Mouse (Mus musculus) heart, embryonic 14.5 days (tissue): ENCODE measurements around the gene Metrnl. TPM values are rescaled to one million over a fixed set of nuclear protein-coding genes. Genes with fewer than 3 reads are reported as not detected.

ENCODE experiments used
- ATAC-seq: fragments of 200-750 bp; cut with Nextera tagmentation; 2 replicates; pipeline ENCODE4 v1.8.0; 2017; ENCODE audit warnings: low read depth, moderate TSS enrichment; ENCODE audit not compliant: insufficient number of reproducible peaks, insufficient read depth, low FRiP score
- H3K27ac ChIP-seq, 2 experiments: fragments of 200-500 bp in 1 of 2; fragments of 300-500 bp in 1 of 2; sonication (generic) in 1 of 2; replicated peaks in 1 of 2; 2 replicates each; pipeline ENCODE4 v1.5.1; 2012 to 2014; ENCODE audit warnings: low read depth in 2 of 2, low read length in 2 of 2, control low read depth in 1 of 2, mild to moderate bottlenecking in 1 of 2, mixed read lengths in 1 of 2; ENCODE audit not compliant: control insufficient read depth in 1 of 2, insufficient read depth in 1 of 2
- H3K27me3 ChIP-seq: fragments of 300-500 bp; sonication (generic); 2 replicates; pipeline ENCODE4 v1.6.1; 2014; ENCODE audit warnings: mild to moderate bottlenecking, low read length, control low read depth; ENCODE audit not compliant: control insufficient read depth, insufficient read depth
- H3K36me3 ChIP-seq: fragments of 300-500 bp; sonication (generic); 2 replicates; pipeline ENCODE4 v1.6.1; 2014; ENCODE audit warnings: mild to moderate bottlenecking, control low read depth, low read length, mixed read lengths; ENCODE audit not compliant: control insufficient read depth, insufficient read depth
- H3K4me1 ChIP-seq, 2 experiments: fragments of 200-500 bp in 1 of 2; fragments of 300-500 bp in 1 of 2; sonication (generic) in 1 of 2; 2 replicates each; pipeline ENCODE4 v1.6.1; 2012 to 2014; ENCODE audit warnings: low read length in 2 of 2, control low read depth in 1 of 2, mixed read lengths in 1 of 2; ENCODE audit not compliant: control insufficient read depth in 2 of 2, insufficient read depth in 2 of 2
- H3K4me2 ChIP-seq: fragments of 300-500 bp; sonication (generic); 2 replicates; pipeline ENCODE4 v1.6.1; 2014; ENCODE audit warnings: mild to moderate bottlenecking, low read length
- H3K4me3 ChIP-seq, 2 experiments: fragments of 200-500 bp in 1 of 2; fragments of 300-500 bp in 1 of 2; sonication (generic) in 1 of 2; 2 replicates each; pipeline ENCODE4 v1.5.1; 2012 to 2014; ENCODE audit warnings: low read length in 2 of 2, mild to moderate bottlenecking in 2 of 2, control low read depth in 1 of 2, low read depth in 1 of 2, moderate library complexity in 1 of 2; ENCODE audit not compliant: control insufficient read depth in 1 of 2, insufficient read depth in 1 of 2
- H3K9ac ChIP-seq: fragments of 300-500 bp; sonication (generic); 2 replicates; pipeline ENCODE4 v1.6.1; 2014; ENCODE audit warnings: mild to moderate bottlenecking, low read length
- H3K9me3 ChIP-seq: fragments of 300-500 bp; sonication (generic); 2 replicates; pipeline ENCODE4 v1.6.1; 2016; ENCODE audit warnings: low read length, control low read depth; ENCODE audit not compliant: control insufficient read depth
- WGBS: fragments of 180-500 bp; shearing (Covaris S2); extraction: QIAGEN DNeasy Blood & Tissue Kit; methylation state at CpG from one replicate; pipeline ENCODE4 v1.1.7; 2014; 5-methylcytosine and 5-hydroxymethylcytosine counted together
- polyA plus RNA-seq: library from polyadenylated mRNA; unstranded; fragments of >200 nt; fragmentation: Nextera tagmentation; extraction: Ambion mirVana; gene quantifications from 2 replicates; pipeline ENCODE4 v1.2.1, GENCODE M21; 2014

Gene Metrnl
- polyA plus RNA-seq, 1 experiment from 2014 or later = 18.1 TPM

DNA sequence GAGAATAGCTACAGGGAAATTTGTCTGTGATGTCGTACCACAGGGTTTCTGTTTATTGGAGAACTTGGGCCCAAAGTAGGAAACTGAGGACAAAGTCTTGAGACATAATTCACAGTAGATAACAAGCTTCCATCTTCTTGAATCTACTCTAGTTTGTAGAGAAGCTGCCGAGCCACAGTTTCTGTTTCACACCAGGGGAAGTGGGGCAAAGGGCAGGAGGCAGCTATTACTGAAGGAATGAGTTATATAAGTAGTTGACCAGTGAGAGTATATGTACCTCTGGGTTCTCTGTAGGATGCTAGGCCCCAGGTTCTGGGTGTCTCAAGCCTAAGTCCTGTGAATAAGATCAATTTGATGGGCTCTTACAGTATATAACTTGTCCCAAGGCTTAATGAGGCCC lies 12.2 kb downstream of the Metrnl start:
- no peak overlapping the region for H3K4me3 ChIP-seq
- H3K36me3 ChIP-seq = peaks cover 30% of the 10 kb centered on the region
- H3K4me2 ChIP-seq = no peak overlapping the region
- no peaks in the 10 kb centered on the region for H3K4me1 ChIP-seq
- no peak overlapping the region for H3K9ac ChIP-seq
- no peaks in the 10 kb centered on the region for H3K9me3 ChIP-seq
- no peaks in the 10 kb centered on the region for H3K27me3 ChIP-seq
- WGBS = 80% methylated on average over 2 of the region's 2 CpGs
- no peak for ATAC-seq
- H3K27ac ChIP-seq = no peak overlapping the region

DNA sequence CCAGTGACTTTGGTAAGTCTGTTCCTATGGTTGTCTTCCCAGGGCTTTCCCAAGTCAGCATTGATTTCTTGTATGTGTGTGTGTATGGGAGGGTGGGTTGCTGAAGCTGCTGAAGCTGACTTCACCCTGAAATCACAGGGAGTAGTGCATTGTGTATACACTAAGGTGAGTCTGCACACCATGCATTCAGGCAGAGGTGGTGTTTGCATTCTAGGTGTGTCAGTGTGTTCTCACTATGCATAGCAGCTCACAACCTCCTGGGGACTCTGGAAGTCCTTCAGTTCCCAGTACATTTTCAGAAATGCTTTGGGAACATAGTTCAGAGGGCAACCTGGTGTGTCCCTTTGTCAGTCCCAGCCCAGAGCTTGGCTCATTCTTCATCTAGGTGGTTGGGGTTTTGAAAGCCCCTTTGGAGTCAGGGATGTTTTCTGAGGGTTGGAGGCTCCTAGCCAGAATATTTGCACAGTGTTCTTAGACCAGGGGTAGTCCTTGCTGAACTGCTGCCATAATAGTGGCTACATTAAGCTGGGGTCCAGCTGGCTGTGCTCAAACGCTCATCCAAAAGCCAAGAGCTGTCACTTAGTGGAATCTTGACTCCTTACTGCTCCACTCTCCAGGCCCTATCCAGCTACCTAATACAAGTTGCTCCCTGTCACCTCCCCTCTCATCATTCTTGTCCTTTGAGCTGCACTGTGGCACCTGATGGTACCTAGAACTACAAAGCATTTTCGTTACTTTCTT lies 13.6 kb downstream of the Metrnl start:
- H3K4me1 ChIP-seq = no peaks in the 10 kb centered on the region
- H3K4me2 ChIP-seq = no peak overlapping the region
- no peak for ATAC-seq
- no peaks in the 10 kb centered on the region for H3K9me3 ChIP-seq
- WGBS = 81% methylated on average over 2 of the region's 2 CpGs
- no peak overlapping the region for H3K9ac ChIP-seq
- H3K27ac ChIP-seq = no peak overlapping the region
- H3K27me3 ChIP-seq = no peaks in the 10 kb centered on the region
- H3K4me3 ChIP-seq = no peak overlapping the region
- H3K36me3 ChIP-seq = peaks cover 30% of the 10 kb centered on the region

DNA sequence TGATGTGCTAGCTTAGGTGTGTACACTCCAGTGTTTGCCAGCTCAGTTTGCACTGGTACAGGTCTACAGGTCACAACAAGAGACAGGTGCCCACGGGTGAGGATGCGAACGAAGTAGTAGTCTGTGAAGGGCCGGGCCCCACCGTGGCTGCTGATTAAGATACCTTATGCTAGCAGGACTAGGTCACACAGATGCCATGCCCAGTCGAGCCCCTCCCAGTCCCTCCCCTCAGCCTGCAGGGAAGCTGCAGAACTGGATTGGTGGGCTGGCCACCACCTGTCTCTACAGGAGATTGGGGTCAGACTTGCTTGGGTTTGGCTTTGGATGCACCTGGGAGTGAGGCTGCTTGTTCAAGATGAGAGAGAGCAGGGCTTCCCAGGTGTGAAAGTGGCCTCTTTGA lies 16.4 kb downstream of the Metrnl start:
- H3K27me3 ChIP-seq = no peaks in the 10 kb centered on the region
- H3K9me3 ChIP-seq = no peaks in the 10 kb centered on the region
- no peak overlapping the region for H3K27ac ChIP-seq
- no peak overlapping the region for H3K4me2 ChIP-seq
- WGBS = 53% methylated on average over 6 of the region's 6 CpGs
- H3K36me3 ChIP-seq = peaks cover 30% of the 10 kb centered on the region
- H3K4me1 ChIP-seq = no peaks in the 10 kb centered on the region
- no peak overlapping the region for H3K4me3 ChIP-seq
- ATAC-seq = no peak
- H3K9ac ChIP-seq = no peak overlapping the region

DNA sequence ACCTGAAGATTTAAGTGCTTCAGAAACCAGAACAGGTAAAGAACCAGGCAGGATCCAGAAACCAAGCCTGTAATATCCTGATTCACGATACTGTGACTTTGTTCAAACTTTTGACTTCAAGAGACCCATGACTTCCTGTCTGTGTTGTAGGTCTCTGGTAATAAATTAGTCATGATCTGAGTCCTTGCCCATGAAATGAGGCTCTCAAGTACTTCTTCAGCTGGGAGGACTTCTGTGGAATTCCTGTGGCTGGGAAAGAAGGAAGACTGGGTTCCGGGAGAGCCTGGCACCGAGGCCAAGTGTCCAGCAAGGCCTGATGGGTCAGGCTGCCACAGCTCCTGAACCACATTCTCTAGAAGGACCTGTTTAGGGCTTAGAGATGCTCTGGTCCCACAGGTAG lies 19.4 kb downstream of the Metrnl start:
- Histone ChIP-seq H3K9ac (no peak overlapping the region), H3K4me1 (no peaks in the 10 kb centered on the region), H3K9me3 (no peaks in the 10 kb centered on the region), H3K27me3 (no peaks in the 10 kb centered on the region), H3K27ac (no peak overlapping the region), H3K4me2 (no peak overlapping the region), H3K4me3 (no peak overlapping the region), H3K36me3 (peaks cover 18% of the 10 kb centered on the region)
- 85% methylated on average over 3 of the region's 3 CpGs for WGBS
- ATAC-seq = no peak

DNA sequence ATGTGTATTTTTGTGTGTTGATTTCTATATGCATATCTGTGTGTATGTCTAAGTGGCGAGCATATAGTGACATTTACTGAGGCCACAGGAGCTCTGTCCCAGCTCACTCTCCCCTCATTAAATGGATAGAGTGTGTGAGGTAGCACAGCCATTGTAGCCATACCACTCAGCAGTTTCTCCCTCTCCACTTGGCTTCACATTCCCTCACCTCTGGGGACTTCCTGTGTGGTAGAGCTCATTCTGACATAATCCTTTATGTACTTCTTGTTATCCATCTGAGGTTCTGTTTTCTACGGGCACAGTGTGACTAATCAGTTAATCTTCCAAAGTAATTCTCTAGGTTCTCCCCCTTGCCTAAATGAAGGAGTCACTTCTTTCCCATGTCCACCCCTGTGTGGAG lies 21.1 kb downstream of the Metrnl start:
- no peak overlapping the region for H3K9ac ChIP-seq
- no peak overlapping the region for H3K4me3 ChIP-seq
- no peak overlapping the region for H3K4me2 ChIP-seq
- H3K36me3 ChIP-seq = peaks cover 3% of the 10 kb centered on the region; the same call in 1 of the 2 replicates
- no peak for ATAC-seq
- WGBS = 68% methylated on average over 2 of the region's 2 CpGs
- H3K9me3 ChIP-seq = no peaks in the 10 kb centered on the region
- no peaks in the 10 kb centered on the region for H3K4me1 ChIP-seq
- H3K27ac ChIP-seq = no peak overlapping the region
- H3K27me3 ChIP-seq = no peaks in the 10 kb centered on the region

DNA sequence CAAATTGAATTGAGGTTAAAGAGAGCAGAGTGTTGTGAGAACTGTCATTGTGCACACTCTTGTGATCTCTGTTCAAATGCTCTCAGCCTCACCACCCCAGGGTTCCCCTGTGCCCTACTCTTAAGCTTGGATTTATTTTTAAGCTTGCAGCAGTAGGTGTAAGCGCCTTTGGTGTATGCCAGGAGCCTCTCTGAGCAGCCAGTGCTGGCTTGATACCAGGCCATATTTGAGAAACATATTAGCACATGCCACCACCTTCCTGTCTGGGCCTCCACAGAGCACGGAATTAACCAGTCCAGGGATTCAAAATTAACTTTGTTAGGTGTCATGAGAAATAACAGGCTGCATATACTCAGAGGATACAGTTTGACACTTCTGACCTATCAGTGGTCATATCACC lies 25.3 kb downstream of the Metrnl start:
- Histone ChIP-seq H3K27me3 (no peaks in the 10 kb centered on the region), H3K27ac (no peak overlapping the region), H3K4me1 (no peaks in the 10 kb centered on the region), H3K4me2 (no peak overlapping the region), H3K9ac (no peak overlapping the region), H3K4me3 (no peak overlapping the region), H3K36me3 (no peaks in the 10 kb centered on the region), H3K9me3 (no peaks in the 10 kb centered on the region)
- no peak for ATAC-seq
- whole genome bisulfite sequencing = 71% methylated on average over 2 of the region's 2 CpGs

DNA sequence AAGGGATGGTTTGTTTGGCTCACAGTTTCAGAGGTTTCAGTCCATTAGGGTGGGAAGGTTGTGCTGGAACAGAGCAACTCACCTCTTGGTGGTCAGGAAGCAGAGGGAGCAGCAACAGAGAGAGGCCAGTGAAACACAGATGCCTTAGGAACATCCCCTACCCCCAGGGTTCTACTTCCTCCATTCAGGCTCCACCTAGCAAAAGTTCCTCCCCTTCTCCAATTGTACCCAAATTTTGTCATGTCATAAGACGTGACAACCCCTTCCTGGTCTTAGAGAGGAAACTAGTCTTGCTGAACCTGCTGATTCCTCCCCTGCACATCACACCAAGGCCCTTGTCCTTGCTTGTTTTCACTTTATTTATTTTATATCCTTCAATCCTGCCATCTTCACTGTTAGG lies 32.8 kb downstream of the Metrnl start:
- Histone ChIP-seq H3K4me1 (no peaks in the 10 kb centered on the region), H3K9ac (no peak overlapping the region), H3K36me3 (no peaks in the 10 kb centered on the region), H3K27ac (no peak overlapping the region), H3K27me3 (no peaks in the 10 kb centered on the region), H3K4me3 (no peak overlapping the region), H3K4me2 (no peak overlapping the region), H3K9me3 (no peaks in the 10 kb centered on the region)
- ATAC-seq = no peak
- 58% methylated on average over 1 of the region's 1 CpGs for WGBS

DNA sequence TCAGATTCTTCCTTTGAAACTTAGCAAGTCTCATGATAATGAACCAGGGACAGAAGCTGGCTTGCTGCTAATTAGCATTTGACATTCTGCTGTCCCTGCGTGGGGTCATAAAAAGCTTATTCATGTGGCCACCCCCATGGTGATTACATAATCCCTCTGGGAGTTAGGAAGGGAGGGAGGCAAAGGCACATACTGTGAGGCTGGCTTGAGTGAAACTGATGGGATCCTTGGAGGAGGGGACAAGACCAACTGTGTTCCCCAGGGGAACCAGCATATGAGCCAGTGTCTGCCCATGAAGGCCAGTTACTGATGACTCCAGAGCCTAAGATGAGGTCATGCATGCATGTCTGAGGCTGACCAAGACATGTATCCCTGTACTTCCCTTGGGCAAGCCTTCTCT lies 33.5 kb downstream of the Metrnl start:
- H3K4me3 ChIP-seq = no peak overlapping the region
- no peaks in the 10 kb centered on the region for H3K9me3 ChIP-seq
- no peaks in the 10 kb centered on the region for H3K36me3 ChIP-seq
- H3K27me3 ChIP-seq = no peaks in the 10 kb centered on the region
- H3K27ac ChIP-seq = no peak overlapping the region
- WGBS = 20% methylated on average over 1 of the region's 1 CpGs
- no peak overlapping the region for H3K9ac ChIP-seq
- no peak for ATAC-seq
- no peak overlapping the region for H3K4me2 ChIP-seq
- no peaks in the 10 kb centered on the region for H3K4me1 ChIP-seq
